Mouse (Mus musculus) forebrain, postnatal 0 days (tissue): ENCODE results near the gene Ptges3. TPM values are rescaled to one million over a fixed set of nuclear protein-coding genes. Genes with fewer than 3 reads are reported as not detected.
"Not testable (repeated sequence)": the region's sequence is repeated elsewhere in the genome, so short reads cannot be mapped to it uniquely, and the experiment has no call there.

Source experiments
- ATAC-seq: fragments of 200-750 bp; cut with Nextera tagmentation; 2 replicates; pipeline ENCODE4 v1.8.0; 2017; ENCODE audit warnings: mild to moderate bottlenecking, moderate library complexity
- DNase-seq: peaks from one replicate; pipeline ENCODE4 v3.0.0-alpha.2; 2015
- H3K27ac ChIP-seq: fragments of 300-500 bp; sonication (generic); 2 replicates; pipeline ENCODE4 v1.5.1; 2014; ENCODE audit warnings: low read depth, mild to moderate bottlenecking, antibody characterized with exemption, low read length, moderate library complexity, mixed read lengths
- H3K27me3 ChIP-seq: fragments of 300-500 bp; sonication (generic); 2 replicates; pipeline ENCODE4 v1.6.1; 2014; ENCODE audit warnings: mild to moderate bottlenecking, low read length, mixed read lengths; ENCODE audit not compliant: insufficient read depth
- H3K36me3 ChIP-seq: fragments of 300-500 bp; sonication (generic); 2 replicates; pipeline ENCODE4 v1.6.1; 2014; ENCODE audit warnings: mild to moderate bottlenecking, moderate library complexity; ENCODE audit not compliant: insufficient read depth
- H3K4me1 ChIP-seq: fragments of 300-500 bp; sonication (generic); 2 replicates; pipeline ENCODE4 v1.6.1; 2014; ENCODE audit warnings: antibody characterized with exemption; ENCODE audit not compliant: insufficient read depth
- H3K4me2 ChIP-seq: fragments of 300-500 bp; sonication (generic); 2 replicates; pipeline ENCODE4 v1.6.1; 2014; ENCODE audit warnings: low read depth, mild to moderate bottlenecking, moderate library complexity
- H3K4me3 ChIP-seq: fragments of 300-500 bp; sonication (generic); 2 replicates; pipeline ENCODE4 v1.5.1; 2014; ENCODE audit warnings: low read depth, low read length, mixed read lengths
- H3K9ac ChIP-seq: fragments of 300-500 bp; sonication (generic); 2 replicates; pipeline ENCODE4 v1.6.1; 2014; ENCODE audit warnings: mild to moderate bottlenecking
- H3K9me3 ChIP-seq: fragments of 300-500 bp; sonication (generic); 2 replicates; pipeline ENCODE4 v1.6.1; 2016; ENCODE audit warnings: low read length
- CTCF ChIP-seq: sonication (generic); IDR thresholded peaks from 2 replicates; pipeline ENCODE4 v1.5.1; 2016; ENCODE audit warnings: antibody characterized with exemption, control low read depth, low read depth
- WGBS: fragments of 180-500 bp; shearing (Covaris S2); extraction: QIAGEN DNeasy Blood & Tissue Kit; methylation state at CpG from one replicate; pipeline ENCODE4 v1.1.7; 2014; 5-methylcytosine and 5-hydroxymethylcytosine counted together
- polyA plus RNA-seq: library from polyadenylated mRNA; unstranded; fragments of >200 nt; fragmentation: Nextera tagmentation; extraction: Ambion mirVana; gene quantifications from 2 replicates; pipeline ENCODE4 v1.2.1, GENCODE M21; 2015
- total RNA-seq: library from RNA; depleted of rRNA; stranded (reverse); fragments of >200 nt; gene quantifications from 2 replicates; pipeline ENCODE4 v1.2.3, GENCODE M21; 2014

Gene Ptges3
- total and polyA plus RNA-seq, 2 experiments from 2014 or later = 157 to 439 TPM

- no peak overlapping the region for H3K4me3 ChIP-seq
- no peak overlapping the region for H3K9ac ChIP-seq
- DNase-seq = no peak
- H3K27ac ChIP-seq = no peak overlapping the region
- 96% methylated on average over 8 of the region's 8 CpGs for WGBS
- H3K27me3 ChIP-seq = no peaks in the 10 kb centered on the region
- H3K4me1 ChIP-seq = 0 out of 2 replicates have a peak, but pooled peaks cover 3% of the 10 kb centered on the region
- TF ChIP-seq CTCF = no peak
- no peak for ATAC-seq
- peaks cover 19% of the 10 kb centered on the region for H3K36me3 ChIP-seq
- no peaks in the 10 kb centered on the region for H3K9me3 ChIP-seq
- no peak overlapping the region for H3K4me2 ChIP-seq
Observed at GRCm38 (mm10) chr10:128053001-128053400, 5.8 kb upstream of the Ptges3 start.

- Histone ChIP-seq H3K27ac (peak overlapping the region; percentile 97), H3K4me3 (peak overlapping the region; percentile 87), H3K9ac (peak overlapping the region; percentile 87), H3K36me3 (no peaks in the 10 kb centered on the region), H3K4me1 (peaks cover 16% of the 10 kb centered on the region), H3K9me3 (no peaks in the 10 kb centered on the region), H3K4me2 (peak overlapping the region; percentile 71), H3K27me3 (no peaks in the 10 kb centered on the region)
- 0% methylated on average over 18 of the region's 18 CpGs for WGBS
- ATAC-seq (peak; percentile 19; the same call in 1 of the 2 replicates), DNase-seq (peak; percentile 21)
- peak; percentile 13; the same call in 1 of the 2 replicates for TF ChIP-seq CTCF
Observed at GRCm38 (mm10) chr10:128058184-128058583, 570 bp upstream of the Ptges3 start.

DNA sequence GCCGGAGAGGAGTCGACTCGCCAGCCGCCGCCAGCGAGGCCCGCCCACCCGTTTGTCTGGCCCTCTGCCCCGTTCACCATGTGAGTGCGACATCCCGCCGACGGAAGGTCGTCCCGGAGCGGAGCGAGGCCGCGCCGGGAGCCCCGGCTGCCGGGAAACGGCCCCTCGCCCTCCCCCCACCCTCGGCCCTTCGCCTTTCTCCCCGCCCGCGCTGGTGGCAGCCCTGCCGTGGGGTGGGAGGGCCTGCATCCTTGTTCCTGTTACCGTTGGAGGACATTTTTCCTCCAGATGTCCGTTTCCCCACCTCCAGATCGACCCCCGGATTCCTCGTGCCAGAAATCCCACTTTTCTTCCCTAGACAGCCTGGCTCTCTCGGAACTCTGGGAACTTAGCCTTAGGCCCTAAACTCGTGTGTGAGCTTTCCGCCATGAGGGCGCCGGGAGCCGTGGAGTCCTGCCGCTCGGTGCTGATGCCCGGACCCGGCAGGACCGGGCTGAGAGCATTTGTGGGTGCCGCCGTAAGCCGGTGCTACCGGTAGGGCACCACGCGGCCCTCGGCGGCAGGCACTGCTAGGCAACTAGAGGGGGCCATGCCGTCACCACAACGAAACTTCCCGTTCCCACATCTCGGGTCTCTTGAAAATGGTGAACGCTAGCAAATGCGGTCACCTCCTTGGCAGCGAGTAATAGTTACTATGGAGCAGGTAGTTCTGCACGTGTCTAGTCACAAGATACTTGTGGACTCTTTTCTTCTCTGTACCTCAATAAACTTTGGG, 640 bp downstream of the Ptges3 start:
- H3K27me3 ChIP-seq = no peaks in the 10 kb centered on the region
- ATAC-seq (peak; percentile 12), DNase-seq (peak; percentile 67)
- H3K9ac ChIP-seq = peak overlapping the region; percentile 87
- H3K4me3 ChIP-seq = peak overlapping the region; percentile 87
- peak; percentile 43 for TF ChIP-seq CTCF
- peak overlapping the region; percentile 71 for H3K4me2 ChIP-seq
- no peaks in the 10 kb centered on the region for H3K36me3 ChIP-seq
- 4% methylated on average over 55 of the region's 62 CpGs for whole genome bisulfite sequencing
- peak overlapping the region; percentile 97 for H3K27ac ChIP-seq
- H3K9me3 ChIP-seq = no peaks in the 10 kb centered on the region
- peaks cover 16% of the 10 kb centered on the region for H3K4me1 ChIP-seq

DNA sequence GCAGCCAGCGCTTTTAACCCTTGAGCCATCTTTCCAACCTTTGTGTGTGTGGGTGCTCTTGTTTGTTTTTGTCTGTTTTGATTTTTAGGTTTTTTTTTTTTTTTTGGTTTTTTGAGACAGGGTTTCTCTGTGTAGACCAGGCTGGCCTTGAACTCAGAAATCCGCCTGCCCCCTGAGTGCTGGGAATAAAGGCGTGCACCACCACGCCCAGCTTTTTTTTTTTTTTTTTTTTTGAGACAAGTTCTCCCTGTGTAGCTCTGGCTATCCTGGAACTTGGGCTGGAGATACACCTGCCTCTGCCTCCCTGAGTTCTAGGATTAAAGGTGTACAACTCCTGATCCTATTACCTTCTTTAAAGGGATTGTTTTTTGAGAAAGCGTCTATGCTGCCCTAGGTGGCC, 2.4 kb downstream of the Ptges3 start:
- ATAC-seq (no peak), DNase-seq (no peak)
- H3K27me3 ChIP-seq = no peaks in the 10 kb centered on the region
- 83% methylated on average over 5 of the region's 5 CpGs for WGBS
- no peak overlapping the region for H3K27ac ChIP-seq
- no peak overlapping the region for H3K4me3 ChIP-seq
- H3K4me2 ChIP-seq = no peak overlapping the region; the same call in 1 of the 2 replicates
- no peaks in the 10 kb centered on the region for H3K9me3 ChIP-seq
- no peak for TF ChIP-seq CTCF
- no peak overlapping the region for H3K9ac ChIP-seq
- no peaks in the 10 kb centered on the region for H3K36me3 ChIP-seq
- H3K4me1 ChIP-seq = peaks cover 16% of the 10 kb centered on the region

GRCm38 (mm10) chr10:128062221-128062989, 3.7 kb downstream of the Ptges3 start:
- TF ChIP-seq CTCF = no peak
- ATAC-seq (no peak), DNase-seq (no peak)
- no peak overlapping the region for H3K4me3 ChIP-seq
- H3K27ac ChIP-seq = no peak overlapping the region
- no peaks in the 10 kb centered on the region for H3K27me3 ChIP-seq
- H3K9me3 ChIP-seq = no peaks in the 10 kb centered on the region
- H3K4me2 ChIP-seq = no peak overlapping the region
- no peaks in the 10 kb centered on the region for H3K36me3 ChIP-seq
- 93% methylated on average over 6 of the region's 6 CpGs for WGBS
- H3K9ac ChIP-seq = no peak overlapping the region
- H3K4me1 ChIP-seq = peaks cover 16% of the 10 kb centered on the region

DNA sequence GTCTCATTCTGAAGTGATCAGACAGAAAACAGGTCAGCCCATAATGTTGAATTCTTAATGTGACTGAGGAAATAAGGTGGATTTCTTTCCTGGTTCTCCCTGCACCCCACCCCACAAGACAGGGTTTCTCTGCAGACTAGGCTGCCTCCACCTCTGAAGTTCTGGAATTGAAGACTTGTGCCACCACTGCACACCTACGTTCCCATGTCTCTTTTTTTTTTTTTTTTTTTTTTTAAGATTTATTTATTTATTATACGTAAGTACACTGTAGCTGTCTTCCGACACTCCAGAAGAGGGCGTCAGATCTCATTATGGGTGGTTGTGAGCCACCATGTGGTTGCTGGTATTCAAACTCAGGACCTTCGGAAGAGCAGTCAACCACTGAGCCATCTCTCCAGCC, 7.3 kb downstream of the Ptges3 start:
- ATAC-seq (no peak), DNase-seq (no peak)

DNA sequence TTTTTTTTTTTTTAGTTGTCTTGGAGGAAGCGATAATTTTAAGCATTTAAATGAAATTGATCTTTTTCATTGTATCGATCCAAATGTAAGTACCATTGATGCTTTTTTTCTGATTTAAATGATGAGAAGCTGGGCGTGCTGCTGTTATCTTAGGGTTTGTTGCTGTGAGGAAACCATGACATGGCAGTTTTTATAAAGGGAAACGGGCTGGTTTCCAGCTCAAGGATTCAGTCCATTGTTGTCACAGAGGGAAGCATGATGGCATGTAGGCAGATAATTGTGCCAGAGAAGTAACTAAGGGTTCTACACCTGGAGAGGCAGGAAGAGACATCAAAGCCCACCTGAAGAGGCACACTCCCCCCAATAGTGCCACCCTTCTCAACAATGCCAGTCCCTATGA, 10.4 kb downstream of the Ptges3 start:
- Histone ChIP-seq H3K27ac (no peak overlapping the region), H3K4me3 (no peak overlapping the region), H3K4me1 (no peaks in the 10 kb centered on the region), H3K9ac (no peak overlapping the region), H3K36me3 (peaks cover 42% of the 10 kb centered on the region), H3K27me3 (no peaks in the 10 kb centered on the region), H3K9me3 (no peaks in the 10 kb centered on the region), H3K4me2 (no peak overlapping the region)
- DNase-seq = no peak
- ATAC-seq = no peak
- no peak for TF ChIP-seq CTCF
- 92% methylated on average over 4 of the region's 4 CpGs for WGBS

More for the DNA sequence above, 7.3 kb downstream of the Ptges3 start:
- Histone ChIP-seq H3K4me3 (no peak overlapping the region), H3K9ac (no peak overlapping the region), H3K4me1 (peaks cover under 1% of the 10 kb centered on the region; the same call in 1 of the 2 replicates), H3K27me3 (no peaks in the 10 kb centered on the region), H3K9me3 (no peaks in the 10 kb centered on the region), H3K4me2 (no peak overlapping the region), H3K27ac (no peak overlapping the region), H3K36me3 (peaks cover 17% of the 10 kb centered on the region)
- 81% methylated on average over 5 of the region's 5 CpGs for WGBS
- no peak for TF ChIP-seq CTCF

- peaks cover 42% of the 10 kb centered on the region for H3K36me3 ChIP-seq
- DNase-seq, H3K4me1 ChIP-seq, H3K27me3 ChIP-seq, H3K4me2 ChIP-seq, H3K9me3 ChIP-seq, H3K4me3 ChIP-seq, H3K27ac ChIP-seq, H3K9ac ChIP-seq, ATAC-seq: not testable (repeated sequence)
- 94% methylated on average over 2 of the region's 2 CpGs for WGBS
Observed at GRCm38 (mm10) chr10:128070432-128070831, 11.7 kb downstream of the Ptges3 start.

DNA sequence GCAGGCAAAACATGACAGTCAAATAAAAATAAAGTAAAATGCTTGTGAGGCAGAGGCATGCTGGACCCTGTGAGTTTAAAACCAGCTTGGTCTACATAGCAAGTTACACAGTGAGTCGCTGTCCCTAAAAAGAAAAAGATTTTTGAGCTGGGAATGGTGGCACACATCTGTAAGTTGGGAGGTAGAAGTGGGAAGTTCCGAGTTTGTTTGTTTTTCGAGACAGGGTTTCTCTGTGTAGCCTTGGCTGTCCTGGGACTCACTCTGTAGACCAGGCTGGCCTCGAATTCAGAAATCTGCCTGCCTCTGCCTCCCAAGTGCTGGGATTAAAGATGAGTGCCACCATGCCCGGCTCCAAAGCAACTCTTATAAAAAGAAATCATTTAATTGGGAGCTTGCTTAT, 19.5 kb downstream of the Ptges3 start:
- DNase-seq, H3K27me3 ChIP-seq, ATAC-seq, H3K4me3 ChIP-seq, H3K4me2 ChIP-seq, H3K4me1 ChIP-seq, H3K9ac ChIP-seq, H3K27ac ChIP-seq, H3K9me3 ChIP-seq: not testable (repeated sequence)
- H3K36me3 ChIP-seq = peaks cover 21% of the 10 kb centered on the region
- 83% methylated on average over 5 of the region's 5 CpGs for WGBS
